Mouse (Mus musculus): Measurements from ENCODE around the gene Unc45a. TPM values are rescaled to one million over a fixed set of nuclear protein-coding genes. Genes with fewer than 3 reads are reported as not detected.

Unc45a gene
- polyA plus RNA-seq, 1 experiment from 2014 or later: 28.8 TPM

DNA sequence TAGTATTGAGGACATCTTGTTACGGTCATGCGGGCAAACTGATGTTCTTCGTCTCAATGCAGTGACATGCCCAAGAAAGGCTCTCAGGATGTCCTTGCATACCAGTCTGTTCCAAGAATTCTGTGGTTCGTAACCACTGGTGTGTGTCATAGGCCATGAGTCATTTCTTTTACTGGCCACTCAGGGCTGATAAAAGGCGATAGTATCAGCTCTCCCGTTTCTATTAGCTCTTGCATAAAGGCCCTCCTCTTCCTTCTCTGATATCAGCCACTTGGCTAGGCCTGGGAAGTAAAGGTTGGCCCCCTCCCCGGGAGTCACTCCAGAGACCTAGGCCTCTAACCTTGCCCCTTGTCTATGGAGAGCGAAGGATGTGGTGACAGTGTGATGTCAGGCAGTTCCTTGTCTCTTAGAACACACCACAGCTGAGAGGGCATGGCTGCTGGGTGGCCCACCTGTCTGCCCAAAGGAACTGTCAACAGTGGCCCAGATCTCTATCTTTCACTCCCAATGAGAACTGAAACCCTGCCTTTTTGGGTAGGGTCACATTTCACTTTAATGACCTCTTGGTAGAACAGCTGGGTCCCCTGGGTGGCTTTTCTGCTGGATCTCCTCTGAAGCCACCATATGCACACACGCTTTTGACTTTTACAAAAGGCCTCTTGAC is 34.7 kb upstream of the Unc45a start:
- Histone ChIP-seq H3K4me3 (ENCODE audit: low read depth, low read length) (no peak overlapping the region), H3K4me1 (ENCODE audit: control insufficient read depth, insufficient read depth, low read length) (no peaks in the 10 kb centered on the region), H3K4me2 (no peak overlapping the region), H3K9me3 (ENCODE audit: control insufficient read depth, low read length) (no peaks in the 10 kb centered on the region), H3K27ac (ENCODE audit: low read depth, low read length) (no peak overlapping the region), H3K9ac (ENCODE audit: low read length) (no peak overlapping the region), H3K27me3 (ENCODE audit: control insufficient read depth, insufficient read depth, low read length) (no peaks in the 10 kb centered on the region), H3K36me3 (ENCODE audit: control insufficient read depth, insufficient read depth, low read length) (no peaks in the 10 kb centered on the region)
- no peak for DNase-seq (ENCODE audit: low spot score, missing footprints)
- ATAC-seq (ENCODE audit: low FRiP score): no peak
- 88% methylated on average over 9 of the region's 9 CpGs for WGBS

DNA sequence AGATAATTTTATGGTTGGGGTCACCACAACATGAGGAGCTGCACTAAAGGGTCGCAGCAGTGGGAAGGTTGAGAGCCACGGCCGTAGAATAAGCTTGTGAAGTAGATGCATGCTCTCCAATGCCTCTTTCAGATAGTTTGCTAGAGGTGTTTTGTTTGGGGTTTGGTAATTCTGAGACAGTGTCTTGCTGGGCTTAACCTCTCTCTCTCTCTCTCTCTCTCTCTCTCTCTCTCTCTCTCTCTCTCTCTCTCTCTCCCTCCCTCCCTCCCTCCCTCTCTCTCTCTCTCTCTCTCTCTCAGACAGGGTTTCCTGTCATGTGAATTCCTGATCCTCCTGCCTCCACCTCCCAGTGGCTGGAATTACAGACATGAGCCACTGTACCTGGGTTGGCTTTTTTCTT is 33.9 kb upstream of the Unc45a start:
- H3K9ac ChIP-seq (ENCODE audit: low read length): no peak overlapping the region
- H3K36me3 ChIP-seq (ENCODE audit: control insufficient read depth, insufficient read depth, low read length): no peaks in the 10 kb centered on the region
- no peaks in the 10 kb centered on the region for H3K9me3 ChIP-seq (ENCODE audit: control insufficient read depth, low read length)
- H3K27me3 ChIP-seq (ENCODE audit: control insufficient read depth, insufficient read depth, low read length): no peaks in the 10 kb centered on the region
- 84% methylated on average over 3 of the region's 3 CpGs for WGBS
- no peak overlapping the region for H3K4me2 ChIP-seq
- H3K4me3 ChIP-seq (ENCODE audit: low read depth, low read length): no peak overlapping the region
- no peak for ATAC-seq (ENCODE audit: low FRiP score)
- H3K4me1 ChIP-seq (ENCODE audit: control insufficient read depth, insufficient read depth, low read length): peaks cover 7% of the 10 kb centered on the region
- no peak overlapping the region for H3K27ac ChIP-seq (ENCODE audit: low read depth, low read length)
- DNase-seq (ENCODE audit: low spot score, missing footprints): no peak

- Histone ChIP-seq H3K9ac (ENCODE audit: low read length) (no peak overlapping the region), H3K27ac (ENCODE audit: low read depth, low read length) (no peak overlapping the region), H3K9me3 (ENCODE audit: control insufficient read depth, low read length) (no peaks in the 10 kb centered on the region), H3K4me3 (ENCODE audit: low read depth, low read length) (no peak overlapping the region), H3K4me2 (no peak overlapping the region), H3K27me3 (ENCODE audit: control insufficient read depth, insufficient read depth, low read length) (no peaks in the 10 kb centered on the region), H3K4me1 (ENCODE audit: control insufficient read depth, insufficient read depth, low read length) (peaks cover 11% of the 10 kb centered on the region), H3K36me3 (ENCODE audit: control insufficient read depth, insufficient read depth, low read length) (no peaks in the 10 kb centered on the region)
- ATAC-seq (ENCODE audit: low FRiP score) (no peak), DNase-seq (ENCODE audit: low spot score, missing footprints) (no peak)
- WGBS: 62% methylated on average over 3 of the region's 3 CpGs
Measured at GRCm38 (mm10) chr7:80374280-80374679, 33.5 kb upstream of the Unc45a start.

GRCm38 (mm10) chr7:80373850-80374249 is 33.0 kb upstream of the Unc45a start:
- 80% methylated on average over 12 of the region's 12 CpGs for WGBS
- Histone ChIP-seq H3K4me2 (no peak overlapping the region), H3K27me3 (ENCODE audit: control insufficient read depth, insufficient read depth, low read length) (no peaks in the 10 kb centered on the region), H3K9me3 (ENCODE audit: control insufficient read depth, low read length) (no peaks in the 10 kb centered on the region), H3K36me3 (ENCODE audit: control insufficient read depth, insufficient read depth, low read length) (no peaks in the 10 kb centered on the region), H3K4me3 (ENCODE audit: low read depth, low read length) (no peak overlapping the region), H3K27ac (ENCODE audit: low read depth, low read length) (no peak overlapping the region), H3K4me1 (ENCODE audit: control insufficient read depth, insufficient read depth, low read length) (peaks cover 11% of the 10 kb centered on the region), H3K9ac (ENCODE audit: low read length) (no peak overlapping the region)
- DNase-seq (ENCODE audit: low spot score, missing footprints): no peak
- no peak for ATAC-seq (ENCODE audit: low FRiP score)

GRCm38 (mm10) chr7:80373352-80373751 is 32.5 kb upstream of the Unc45a start:
- no peak overlapping the region for H3K9ac ChIP-seq (ENCODE audit: low read length)
- no peaks in the 10 kb centered on the region for H3K9me3 ChIP-seq (ENCODE audit: control insufficient read depth, low read length)
- H3K4me3 ChIP-seq (ENCODE audit: low read depth, low read length): no peak overlapping the region
- no peak for ATAC-seq (ENCODE audit: low FRiP score)
- no peaks in the 10 kb centered on the region for H3K27me3 ChIP-seq (ENCODE audit: control insufficient read depth, insufficient read depth, low read length)
- no peak for DNase-seq (ENCODE audit: low spot score, missing footprints)
- H3K36me3 ChIP-seq (ENCODE audit: control insufficient read depth, insufficient read depth, low read length): peaks cover 1% of the 10 kb centered on the region; the same call in 1 of the 2 replicates
- H3K4me2 ChIP-seq: no peak overlapping the region
- H3K4me1 ChIP-seq (ENCODE audit: control insufficient read depth, insufficient read depth, low read length): peaks cover 11% of the 10 kb centered on the region
- H3K27ac ChIP-seq (ENCODE audit: low read depth, low read length): no peak overlapping the region
- 77% methylated on average over 4 of the region's 4 CpGs for WGBS

DNA sequence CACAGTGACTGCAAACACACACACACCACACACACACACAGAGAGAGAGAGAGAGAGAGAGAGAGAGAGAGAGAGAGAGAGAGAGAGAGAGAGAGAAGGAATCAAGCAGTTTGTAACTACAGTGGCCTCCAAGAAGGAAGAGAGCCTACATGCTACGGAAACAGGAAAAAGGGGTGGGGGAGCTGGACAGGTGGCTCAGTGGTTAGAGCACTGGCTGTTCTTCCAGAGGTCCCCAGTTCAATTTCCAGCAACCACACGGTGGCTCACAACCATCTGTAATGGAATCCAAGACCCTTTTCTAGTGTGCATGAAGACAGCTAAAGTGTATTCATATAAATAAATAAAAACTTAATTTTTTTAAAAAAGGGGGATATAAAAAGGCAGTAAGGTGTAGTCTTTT is 31.9 kb upstream of the Unc45a start:
- 57% methylated on average over 2 of the region's 2 CpGs for WGBS
- Histone ChIP-seq H3K9ac (ENCODE audit: low read length) (no peak overlapping the region), H3K27me3 (ENCODE audit: control insufficient read depth, insufficient read depth, low read length) (no peaks in the 10 kb centered on the region), H3K36me3 (ENCODE audit: control insufficient read depth, insufficient read depth, low read length) (peaks cover 3% of the 10 kb centered on the region; the same call in 1 of the 2 replicates), H3K27ac (ENCODE audit: low read depth, low read length) (no peak overlapping the region), H3K4me2 (no peak overlapping the region), H3K4me1 (ENCODE audit: control insufficient read depth, insufficient read depth, low read length) (peaks cover 11% of the 10 kb centered on the region), H3K9me3 (ENCODE audit: control insufficient read depth, low read length) (no peaks in the 10 kb centered on the region), H3K4me3 (ENCODE audit: low read depth, low read length) (no peak overlapping the region)
- DNase-seq (ENCODE audit: low spot score, missing footprints) (no peak), ATAC-seq (ENCODE audit: low FRiP score) (no peak)

GRCm38 (mm10) chr7:80372166-80372565 is 31.4 kb upstream of the Unc45a start:
- Histone ChIP-seq H3K4me3 (ENCODE audit: low read depth, low read length) (no peak overlapping the region), H3K36me3 (ENCODE audit: control insufficient read depth, insufficient read depth, low read length) (peaks cover 5% of the 10 kb centered on the region; the same call in 1 of the 2 replicates), H3K9ac (ENCODE audit: low read length) (no peak overlapping the region), H3K4me2 (no peak overlapping the region), H3K9me3 (ENCODE audit: control insufficient read depth, low read length) (no peaks in the 10 kb centered on the region), H3K4me1 (ENCODE audit: control insufficient read depth, insufficient read depth, low read length) (peaks cover 11% of the 10 kb centered on the region), H3K27ac (ENCODE audit: low read depth, low read length) (no peak overlapping the region), H3K27me3 (ENCODE audit: control insufficient read depth, insufficient read depth, low read length) (no peaks in the 10 kb centered on the region)
- 86% methylated on average over 3 of the region's 3 CpGs for WGBS
- ATAC-seq (ENCODE audit: low FRiP score) (no peak), DNase-seq (ENCODE audit: low spot score, missing footprints) (no peak)

DNA sequence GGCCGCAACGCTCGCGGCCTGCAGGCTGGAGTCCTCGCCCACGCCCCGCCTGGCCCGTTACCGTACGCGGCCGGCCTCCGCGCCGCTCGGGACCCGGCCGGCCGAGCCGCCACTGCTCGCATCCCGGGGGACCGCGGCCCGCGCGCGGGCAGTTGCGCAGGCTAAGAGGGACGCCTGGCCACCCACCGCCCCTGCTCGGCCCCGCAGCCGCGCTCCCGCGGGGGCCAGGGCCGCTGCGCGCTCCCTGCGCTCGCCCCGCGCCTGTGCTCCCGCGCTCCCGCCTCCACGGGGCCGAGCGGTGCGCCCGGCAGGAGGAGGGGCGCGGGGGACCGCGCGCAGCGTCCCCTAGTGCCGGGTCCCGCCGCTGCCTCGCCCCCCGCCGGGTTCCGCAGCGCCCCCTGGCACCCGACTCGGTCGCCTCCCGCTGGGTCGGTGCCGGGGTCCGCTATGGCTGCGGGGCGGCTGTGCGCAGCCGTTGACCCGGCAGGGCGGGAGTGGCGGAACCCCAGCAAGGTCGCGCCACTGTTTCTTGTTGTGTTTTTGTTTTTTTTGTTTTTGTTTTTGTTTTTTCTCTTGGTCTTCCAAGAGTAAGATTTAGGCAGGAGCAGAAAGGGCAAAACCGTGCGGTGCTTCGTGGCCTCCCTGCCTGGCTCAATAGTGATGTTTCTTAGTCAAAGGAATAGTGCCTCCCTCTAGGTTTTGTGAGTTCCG is 30.4 kb upstream of the Unc45a start, which contains the start of gene Man2a2:
Man2a2 (minus strand) TSS at position 335 of the 711 bp plus-strand sequence.
- under 1% methylated on average over 73 of the region's 86 CpGs for whole genome bisulfite sequencing
- peak within 1 kb of the TSS; percentile 86 for H3K4me3 ChIP-seq (ENCODE audit: low read depth, low read length)

GRCm38 (mm10) chr7:80370649-80371040 is 29.8 kb upstream of the Unc45a start:
- Histone ChIP-seq H3K4me2 (peak overlapping the region; percentile 58), H3K27me3 (ENCODE audit: control insufficient read depth, insufficient read depth, low read length) (no peaks in the 10 kb centered on the region), H3K4me1 (ENCODE audit: control insufficient read depth, insufficient read depth, low read length) (peaks cover 11% of the 10 kb centered on the region), H3K36me3 (ENCODE audit: control insufficient read depth, insufficient read depth, low read length) (peaks cover 5% of the 10 kb centered on the region; the same call in 1 of the 2 replicates), H3K4me3 (ENCODE audit: low read depth, low read length) (peak overlapping the region; percentile 86), H3K27ac (ENCODE audit: low read depth, low read length) (peak overlapping the region; percentile 30; the same call in 1 of the 2 replicates), H3K9me3 (ENCODE audit: control insufficient read depth, low read length) (no peaks in the 10 kb centered on the region), H3K9ac (ENCODE audit: low read length) (peak overlapping the region; percentile 84)
- DNase-seq (ENCODE audit: low spot score, missing footprints) (peak; percentile 96), ATAC-seq (ENCODE audit: low FRiP score) (peak; percentile 52)
- WGBS: under 1% methylated on average over 31 of the region's 31 CpGs

More for the DNA sequence above, 30.4 kb upstream of the Unc45a start, which contains the start of gene Man2a2:
- peak; percentile 87 for ATAC-seq (ENCODE audit: low FRiP score)
- H3K4me1 ChIP-seq (ENCODE audit: control insufficient read depth, insufficient read depth, low read length): peaks cover 11% of the 10 kb centered on the region
- no peaks in the 10 kb centered on the region for H3K9me3 ChIP-seq (ENCODE audit: control insufficient read depth, low read length)
- H3K4me2 ChIP-seq: peak within 1 kb of the TSS; percentile 58
- H3K9ac ChIP-seq (ENCODE audit: low read length): peak within 1 kb of the TSS; percentile 84
- DNase-seq (ENCODE audit: low spot score, missing footprints): peak; percentile 98
- peaks cover 5% of the 10 kb centered on the region; the same call in 1 of the 2 replicates for H3K36me3 ChIP-seq (ENCODE audit: control insufficient read depth, insufficient read depth, low read length)
- peak within 1 kb of the TSS; percentile 30; the same call in 1 of the 2 replicates for H3K27ac ChIP-seq (ENCODE audit: low read depth, low read length)
- no peaks in the 10 kb centered on the region for H3K27me3 ChIP-seq (ENCODE audit: control insufficient read depth, insufficient read depth, low read length)

All from midbrain, embryonic 11.5 days (tissue).